Mouse (Mus musculus) hindbrain, embryonic 12.5 days (tissue): ENCODE measurements around the gene Cyp2g1. TPM values are rescaled to one million over a fixed set of nuclear protein-coding genes. Genes with fewer than 3 reads are reported as not detected.
"Not testable (repeated sequence)": the region's sequence is repeated elsewhere in the genome, so short reads cannot be mapped to it uniquely, and the experiment has no call there.

Source experiments
- ATAC-seq: fragments of 200-750 bp; cut with Nextera tagmentation; 2 replicates; pipeline ENCODE4 v1.8.0; 2017; ENCODE audit warnings: moderate TSS enrichment; ENCODE audit not compliant: low FRiP score
- H3K27ac ChIP-seq: fragments of 300-500 bp; sonication (generic); 2 replicates; pipeline ENCODE4 v1.5.1; 2016; ENCODE audit warnings: mild to moderate bottlenecking
- H3K27me3 ChIP-seq: fragments of 300-500 bp; sonication (generic); 2 replicates; pipeline ENCODE4 v1.6.1; 2016; ENCODE audit warnings: mild to moderate bottlenecking
- H3K36me3 ChIP-seq: fragments of 300-500 bp; sonication (generic); 2 replicates; pipeline ENCODE4 v1.6.1; 2016; ENCODE audit warnings: mild to moderate bottlenecking
- H3K4me1 ChIP-seq: fragments of 300-500 bp; sonication (generic); 2 replicates; pipeline ENCODE4 v1.6.1; 2016
- H3K4me2 ChIP-seq: fragments of 300-500 bp; sonication (generic); replicated peaks from 2 replicates; pipeline ENCODE4 v1.6.1; 2016; ENCODE audit warnings: mild to moderate bottlenecking
- H3K4me3 ChIP-seq: fragments of 300-500 bp; sonication (generic); 2 replicates; pipeline ENCODE4 v1.5.1; 2016; ENCODE audit warnings: mild to moderate bottlenecking
- H3K9ac ChIP-seq: fragments of 300-500 bp; sonication (generic); 2 replicates; pipeline ENCODE4 v1.6.1; 2016; ENCODE audit warnings: mild to moderate bottlenecking, moderate library complexity
- H3K9me3 ChIP-seq: fragments of 300-500 bp; sonication (generic); replicated peaks from 2 replicates; pipeline ENCODE4 v1.6.1; 2016; ENCODE audit warnings: mild to moderate bottlenecking
- WGBS: fragments of 180-500 bp; shearing (Covaris S2); methylation state at CpG from one replicate; pipeline ENCODE4 v1.1.7; 2016; 5-methylcytosine and 5-hydroxymethylcytosine counted together
- polyA plus RNA-seq: library from polyadenylated mRNA; unstranded; fragments of >200 nt; fragmentation: Nextera tagmentation; extraction: Ambion mirVana; gene quantifications from 2 replicates; pipeline ENCODE4 v1.2.1, GENCODE M21; 2016

Gene Cyp2g1
- polyA plus RNA-seq, 1 experiment from 2014 or later: not detected

DNA sequence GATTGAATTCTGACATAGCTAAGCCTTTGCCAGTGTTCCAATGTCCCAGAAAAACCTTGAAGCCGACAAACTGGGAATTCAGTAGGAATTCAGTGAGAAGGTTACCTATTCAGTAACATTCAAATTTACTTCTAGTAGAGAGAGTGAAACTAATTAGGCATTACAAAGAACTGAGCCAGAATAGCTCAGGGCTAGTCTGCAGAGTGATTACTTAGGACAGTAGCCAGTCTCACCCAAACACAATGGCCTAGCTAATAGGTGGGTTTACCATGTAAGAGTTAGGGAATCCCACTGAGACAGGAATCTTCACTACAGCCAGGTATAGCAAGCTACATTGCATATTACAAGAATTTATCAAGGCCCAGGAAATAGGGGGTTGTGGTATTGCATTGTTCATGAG lies 22.7 kb upstream of the Cyp2g1 start:
- not testable (repeated sequence) for H3K9ac ChIP-seq, H3K4me2 ChIP-seq, H3K4me1 ChIP-seq, H3K9me3 ChIP-seq, H3K4me3 ChIP-seq, H3K27ac ChIP-seq, H3K27me3 ChIP-seq, H3K36me3 ChIP-seq, ATAC-seq
- WGBS: 38% methylated on average over 1 of the region's 1 CpGs

DNA sequence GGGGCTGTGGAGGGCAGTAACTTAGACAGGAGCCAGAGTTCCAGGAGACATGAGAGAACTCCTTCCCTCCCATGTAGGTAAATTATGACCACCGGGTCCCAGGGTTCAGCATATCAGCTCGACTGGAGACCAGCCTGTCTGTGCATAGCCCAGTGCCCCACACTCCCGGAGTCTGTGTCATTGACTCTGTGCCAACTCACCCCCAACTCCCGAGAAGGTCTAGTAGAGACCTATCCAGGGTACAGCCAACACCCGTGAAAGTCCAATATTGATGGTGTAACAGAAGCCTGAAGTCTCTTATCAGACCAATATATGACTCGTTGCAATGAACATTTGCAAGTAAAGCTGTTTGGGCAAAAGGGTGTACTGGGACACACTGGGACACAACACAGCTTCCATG lies 18.7 kb upstream of the Cyp2g1 start:
- Histone ChIP-seq H3K4me1 (no peaks in the 10 kb centered on the region), H3K9ac (no peak overlapping the region), H3K9me3 (peaks cover 4% of the 10 kb centered on the region; the same call in 1 of the 2 replicates), H3K27ac (no peak overlapping the region), H3K27me3 (no peaks in the 10 kb centered on the region), H3K36me3 (no peaks in the 10 kb centered on the region), H3K4me3 (no peak overlapping the region), H3K4me2 (no peak overlapping the region)
- ATAC-seq: no peak
- 81% methylated on average over 6 of the region's 6 CpGs for WGBS

DNA sequence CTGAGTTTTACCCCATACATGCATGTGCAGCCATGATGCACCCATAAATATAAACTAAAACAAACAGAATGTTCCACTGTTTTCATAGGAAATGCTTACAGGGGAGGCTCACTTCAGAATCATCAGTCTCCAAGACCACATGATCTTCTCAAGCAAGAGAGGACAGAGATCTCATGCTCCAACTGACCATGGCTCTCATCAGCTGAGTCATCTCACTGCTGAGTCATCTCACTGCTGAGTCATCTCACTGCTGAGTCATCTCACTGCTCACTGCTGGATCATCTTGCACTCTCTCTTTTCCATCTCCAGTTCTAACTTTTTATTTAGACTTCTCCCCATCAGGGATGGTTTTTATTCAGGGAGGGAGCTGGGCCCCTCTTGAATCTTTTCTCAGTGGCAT lies 8.6 kb upstream of the Cyp2g1 start:
- ATAC-seq: no peak
- no peak overlapping the region for H3K4me2 ChIP-seq
- H3K9ac ChIP-seq: no peak overlapping the region
- H3K27me3 ChIP-seq: no peaks in the 10 kb centered on the region
- no peaks in the 10 kb centered on the region for H3K36me3 ChIP-seq
- H3K4me3 ChIP-seq: no peak overlapping the region
- no peak overlapping the region for H3K27ac ChIP-seq
- no peaks in the 10 kb centered on the region for H3K4me1 ChIP-seq
- peaks cover 7% of the 10 kb centered on the region; the same call in 1 of the 2 replicates for H3K9me3 ChIP-seq

DNA sequence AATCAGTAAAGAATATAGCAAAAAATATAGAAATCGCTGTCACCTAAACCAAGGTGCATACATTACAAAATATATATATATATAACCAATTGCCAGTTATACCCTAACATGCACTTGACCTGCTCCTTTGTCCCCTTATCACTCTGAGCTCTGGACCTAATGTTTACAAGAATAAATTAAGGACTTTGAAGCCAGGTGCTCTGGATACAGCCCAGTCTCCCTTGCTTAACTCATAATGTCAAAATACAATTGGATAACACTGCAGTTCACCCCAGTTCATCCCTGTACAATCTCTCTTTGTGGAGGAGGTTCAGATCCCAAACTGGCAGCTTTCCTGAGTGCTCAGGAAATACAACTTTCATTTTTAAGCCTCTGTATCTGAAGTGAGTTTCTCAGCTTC lies 7.7 kb upstream of the Cyp2g1 start:
- H3K9ac ChIP-seq: no peak overlapping the region
- no peaks in the 10 kb centered on the region; the same call in 1 of the 2 replicates for H3K9me3 ChIP-seq
- WGBS: 93% methylated on average over 1 of the region's 1 CpGs
- no peaks in the 10 kb centered on the region for H3K4me1 ChIP-seq
- H3K27me3 ChIP-seq: no peaks in the 10 kb centered on the region
- no peaks in the 10 kb centered on the region for H3K36me3 ChIP-seq
- no peak for ATAC-seq
- no peak overlapping the region for H3K4me3 ChIP-seq
- no peak overlapping the region for H3K27ac ChIP-seq
- H3K4me2 ChIP-seq: no peak overlapping the region

DNA sequence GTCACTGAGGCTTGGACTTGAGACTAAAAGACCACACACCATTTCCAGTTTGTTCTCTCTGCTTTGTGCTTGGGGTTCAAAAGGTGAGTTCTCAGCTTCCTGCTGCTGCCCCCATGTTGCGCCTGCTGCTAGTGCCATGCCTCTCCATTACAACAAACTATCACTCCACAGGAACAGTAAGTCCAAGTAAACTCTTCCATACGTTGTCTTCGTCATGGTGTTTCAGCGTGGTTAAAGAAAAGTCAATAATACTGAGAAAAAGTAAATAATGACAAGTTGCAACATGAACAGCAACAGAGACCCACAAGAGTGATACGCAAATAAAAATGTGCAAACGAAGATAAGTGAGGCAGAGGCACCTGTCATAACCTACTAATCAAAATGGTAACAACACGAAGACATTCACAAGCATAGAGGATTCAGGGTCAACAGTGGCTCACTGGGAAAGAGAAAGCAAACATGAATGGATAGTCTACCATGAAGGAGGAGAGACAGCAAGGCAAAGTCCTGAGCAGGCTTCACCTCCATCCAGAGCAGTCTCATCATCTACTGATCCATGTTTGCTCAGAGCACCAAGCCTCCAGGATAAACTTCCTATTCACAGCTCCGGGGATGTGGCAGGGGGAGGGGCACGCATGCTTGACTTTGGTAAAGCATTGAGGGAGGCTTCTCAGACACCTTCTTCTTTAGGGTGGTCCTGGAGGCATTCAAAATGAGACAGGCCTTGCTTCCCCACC lies 23.0 kb downstream of the Cyp2g1 start:
- ATAC-seq, H3K4me2 ChIP-seq, H3K9me3 ChIP-seq, H3K4me3 ChIP-seq, H3K27me3 ChIP-seq, H3K9ac ChIP-seq, H3K4me1 ChIP-seq, H3K36me3 ChIP-seq, H3K27ac ChIP-seq: not testable (repeated sequence)
- WGBS: 86% methylated on average over 9 of the region's 9 CpGs

DNA sequence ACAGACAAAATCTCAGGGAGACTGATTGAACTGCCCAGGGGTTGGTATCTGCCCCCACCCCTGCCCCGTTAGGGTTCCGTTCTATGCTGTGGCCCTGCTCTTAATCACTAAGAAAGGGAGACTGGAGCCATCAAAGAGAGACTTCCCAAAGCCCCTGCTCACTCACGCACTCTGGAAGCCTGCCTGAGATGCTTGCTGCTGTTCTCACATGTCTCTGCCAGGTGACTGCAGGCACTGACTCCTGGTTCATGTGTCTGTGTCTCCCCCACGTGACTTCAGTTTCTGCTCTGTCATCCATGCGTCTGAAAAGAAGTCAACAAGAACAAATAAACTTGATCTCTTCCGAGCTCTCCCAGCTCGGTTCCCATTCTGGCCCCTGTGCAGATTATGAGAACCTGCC lies 24.0 kb downstream of the Cyp2g1 start:
- H3K27me3 ChIP-seq, H3K9ac ChIP-seq, H3K4me2 ChIP-seq, H3K4me1 ChIP-seq, ATAC-seq, H3K36me3 ChIP-seq, H3K9me3 ChIP-seq, H3K4me3 ChIP-seq, H3K27ac ChIP-seq: not testable (repeated sequence)
- WGBS: 88% methylated on average over 7 of the region's 7 CpGs

DNA sequence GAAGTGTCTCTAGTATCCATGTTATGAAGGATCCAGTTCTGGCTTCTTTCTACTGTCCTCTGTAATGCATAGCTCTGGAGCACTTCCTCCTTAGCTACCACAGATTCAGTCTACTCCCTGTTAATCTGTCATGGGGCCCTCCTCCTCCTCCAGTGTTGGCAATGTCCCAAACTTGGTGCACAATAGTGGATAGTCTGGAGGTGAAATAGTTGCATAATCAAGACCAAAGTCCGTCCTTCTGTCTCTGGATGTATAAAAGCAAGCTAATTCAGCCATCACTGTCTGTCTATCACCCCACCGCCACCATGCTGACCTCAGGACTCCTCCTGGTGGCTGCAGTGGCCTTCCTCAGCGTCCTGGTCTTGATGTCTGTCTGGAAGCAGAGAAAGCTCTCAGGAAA lies 26.4 kb downstream of the Cyp2g1 start, which contains the start of gene Cyp2a5:
TSS of gene Cyp2a5 (plus strand) at position 247 of the 400 bp plus-strand sequence.
- not testable (repeated sequence) for H3K36me3 ChIP-seq, H3K9ac ChIP-seq, H3K4me3 ChIP-seq, ATAC-seq, H3K4me2 ChIP-seq, H3K9me3 ChIP-seq, H3K27ac ChIP-seq, H3K27me3 ChIP-seq, H3K4me1 ChIP-seq
- 66% methylated on average over 3 of the region's 3 CpGs for WGBS

DNA sequence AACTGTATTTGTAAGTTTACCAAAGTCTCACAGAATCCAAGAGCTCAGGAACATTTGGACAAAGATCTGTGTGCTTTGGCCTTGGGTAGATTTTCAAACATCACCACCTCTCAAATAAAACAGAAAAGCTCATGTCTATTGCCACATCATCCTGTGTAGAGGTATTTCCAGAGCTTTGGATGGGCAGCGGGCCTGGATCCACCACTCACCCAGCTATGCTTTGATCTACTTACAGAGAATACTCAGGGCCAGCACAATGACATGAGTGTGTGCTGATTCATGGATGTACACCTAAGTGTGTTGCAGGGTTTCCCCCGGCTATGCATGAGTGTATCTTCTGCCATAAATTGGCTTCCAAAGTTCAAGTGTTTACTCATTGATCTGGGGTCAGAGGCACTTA lies 34.7 kb downstream of the Cyp2g1 start:
- not testable (repeated sequence) for H3K4me1 ChIP-seq, ATAC-seq
- WGBS: 96% methylated on average over 2 of the region's 2 CpGs

DNA sequence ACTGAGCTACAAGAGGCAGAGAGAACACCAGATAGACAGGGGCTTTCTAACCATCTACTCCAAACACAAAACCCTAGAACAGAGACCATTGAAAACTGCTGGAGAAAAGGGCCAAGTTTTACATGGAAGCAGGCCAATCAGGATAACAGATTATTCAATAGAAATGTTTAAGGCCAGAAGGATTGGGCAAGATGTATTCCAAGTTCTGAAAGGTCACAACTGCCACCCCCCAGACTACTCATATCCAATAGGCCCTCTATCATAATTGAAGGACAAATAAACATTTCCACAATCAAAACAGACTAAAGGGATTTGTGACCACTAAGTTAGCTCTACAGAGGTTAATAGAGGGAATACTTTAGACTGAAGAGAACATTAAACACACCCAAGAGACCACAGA lies 41.4 kb downstream of the Cyp2g1 start:
- not testable (repeated sequence) for H3K4me2 ChIP-seq, H3K9me3 ChIP-seq, H3K4me3 ChIP-seq, H3K27me3 ChIP-seq, ATAC-seq, H3K27ac ChIP-seq, H3K9ac ChIP-seq, H3K36me3 ChIP-seq, H3K4me1 ChIP-seq

More for the DNA sequence above, 34.7 kb downstream of the Cyp2g1 start:
- H3K4me3 ChIP-seq, H3K27ac ChIP-seq, H3K9ac ChIP-seq, H3K9me3 ChIP-seq, H3K27me3 ChIP-seq, H3K36me3 ChIP-seq, H3K4me2 ChIP-seq: not testable (repeated sequence)

Other genes starting within 250 kb of the Cyp2g1 start
- not detected in 2 replicates for gene Vmn1r185, start 190.4 kb upstream of the Cyp2g1 start, polyA plus RNA-seq
- gene Cyp2b23, start 122.5 kb upstream of the Cyp2g1 start, polyA plus RNA-seq: not detected in 2 replicates
- gene Cyp2b19, start 51.8 kb upstream of the Cyp2g1 start, polyA plus RNA-seq: 0.10 and 0.18 TPM in 2 replicates
- gene Cyp2a5, start 26.4 kb downstream of the Cyp2g1 start, polyA plus RNA-seq: 0.46 TPM in 1 of 2 replicates, not detected in the other
- gene Cyp2a22, start 130.5 kb downstream of the Cyp2g1 start, polyA plus RNA-seq: not detected in 2 replicates
- not detected in 2 replicates for gene Cyp2a12, start 220.2 kb downstream of the Cyp2g1 start, polyA plus RNA-seq